Mouse (Mus musculus) E14TG2a.4 (cell line): ENCODE measurements around the gene Nfe2l1.

Source experiments
- CTCF ChIP-seq: conservative IDR thresholded peaks from 2 replicates; pipeline ENCODE4 v1.5.1; 2014; ENCODE audit warnings: low read length
- NANOG ChIP-seq: IDR thresholded peaks from 2 replicates; pipeline ENCODE4 v1.6.1; 2014; ENCODE audit warnings: borderline replicate concordance, low read length, mixed read lengths
- POU5F1 ChIP-seq: IDR thresholded peaks from 2 replicates; pipeline ENCODE4 v1.6.1; 2014; ENCODE audit warnings: low read length, borderline replicate concordance

GRCm38 (mm10) chr11:96813920-96814319, 15.8 kb downstream of the Nfe2l1 start:
- TF ChIP-seq CTCF = no peak
- TF ChIP-seq POU5F1 = no peak
- no peak for TF ChIP-seq NANOG
